8 mouse cellular contexts compared by ENCODE assay signal in genomic region chr4:109978068-109978857, GRCm38 (mm10). TPM values are rescaled to one million over a fixed set of nuclear protein-coding genes. Genes with fewer than 3 reads are reported as not detected.
A peak's percentile ranks its signal among the peaks of the same experiment; 100 is the strongest.
DNase-seq lines count a peak whose midpoint lies in the region; ATAC-seq and TF ChIP-seq lines count a peak whose summit lies in the region.

No protein-coding gene starts in this region.

- intact Hi-C loops in heart, adult 2 months (cut with DNase I) = no loop called here
- intact Hi-C loops in heart, postnatal 36 days (cut with DNase I) = no loop called here

- peaks cover 63% of the 10 kb centered on the region for H3K27me3 ChIP-seq in heart, adult 2 months (ENCODE audit: control insufficient read depth, insufficient read depth, low read length)
- H3K27me3 ChIP-seq in hindbrain, embryonic 12.5 days = peaks cover 96% of the 10 kb centered on the region
- peaks cover 79% of the 10 kb centered on the region for H3K27me3 ChIP-seq in midbrain, embryonic 16.5 days (ENCODE audit: control insufficient read depth, insufficient read depth, low read depth, low read length)

- no peak for TF ChIP-seq POLR2A in heart, adult 2 months (IDR thresholded peaks at IDR 0.05; ENCODE audit: insufficient read depth, low read depth, low read length)
- peak; percentile 64 for TF ChIP-seq POLR2A in brain, embryonic 14.5 days (IDR thresholded peaks at IDR 0.05; ENCODE audit: borderline replicate concordance, extremely low read depth, insufficient read depth, insufficient read length, poor library complexity, severe bottlenecking)

- peak overlapping the region; percentile 63 for H3K4me2 ChIP-seq in hindbrain, embryonic 12.5 days (replicated peaks)
- H3K4me2 ChIP-seq in midbrain, embryonic 16.5 days (ENCODE audit: low read length) = peak overlapping the region; percentile 42

- no peaks in the 10 kb centered on the region; the same call in 1 of the 2 replicates for H3K4me1 ChIP-seq in heart, adult 2 months (ENCODE audit: control insufficient read depth, insufficient read depth, low read length)
- H3K4me1 ChIP-seq in hindbrain, embryonic 12.5 days = peaks cover 38% of the 10 kb centered on the region
- peaks cover 17% of the 10 kb centered on the region for H3K4me1 ChIP-seq in midbrain, embryonic 16.5 days (ENCODE audit: control insufficient read depth, insufficient read depth, low read length)

- 2% methylated on average over 55 of the region's 56 CpGs for WGBS in heart, adult 2 months
- under 1% methylated on average over 56 of the region's 56 CpGs for WGBS in hindbrain, embryonic 12.5 days
- 0% methylated on average over 55 of the region's 56 CpGs for whole genome bisulfite sequencing in midbrain, embryonic 16.5 days

- no peak for TF ChIP-seq EP300 in heart, adult 2 months (IDR thresholded peaks at IDR 0.05; ENCODE audit: insufficient read depth, low read depth, low read length)

- no peak; the same call in 1 of the 2 replicates for ATAC-seq in hindbrain, embryonic 12.5 days (ENCODE audit: low FRiP score)
- peak; percentile 5 for ATAC-seq in midbrain, embryonic 16.5 days
- no peak for ATAC-seq in erythroid progenitor cell, adult 5-6 weeks (replicated peaks; ENCODE audit: low FRiP score, poor library complexity, severe bottlenecking)

- no peaks in the 10 kb centered on the region for H3K79me2 ChIP-seq in heart, adult 2 months (replicated peaks; ENCODE audit: control insufficient read depth, insufficient read depth, low read length)

- no peak overlapping the region for H3K9ac ChIP-seq in heart, adult 2 months (ENCODE audit: low read depth, low read length)
- peak overlapping the region; percentile 50; the same call in 1 of the 2 replicates for H3K9ac ChIP-seq in hindbrain, embryonic 12.5 days
- H3K9ac ChIP-seq in midbrain, embryonic 16.5 days (ENCODE audit: low read depth, low read length) = peak overlapping the region; percentile 27; the same call in 1 of the 2 replicates

- H3K4me3 ChIP-seq in heart, adult 2 months = peak overlapping the region; percentile 38
- peak overlapping the region; percentile 40 for H3K4me3 ChIP-seq in hindbrain, embryonic 12.5 days
- peak overlapping the region; percentile 28 for H3K4me3 ChIP-seq in midbrain, embryonic 16.5 days (ENCODE audit: low read depth, low read length)

- no peak for DNase-seq in heart, adult 2 months
- no peak for DNase-seq in heart, postnatal 36 days
- peak; percentile 70 for DNase-seq in brain, embryonic 14.5 days (ENCODE audit: low read depth)
- no peak for DNase-seq in left cerebral cortex, adult 18-20 months (ENCODE audit: low spot score in 2 of 2)
- DNase-seq in left cerebral cortex, adult 9 months (ENCODE audit: low spot score in 2 of 2) = no peak

- H3K36me3 ChIP-seq in heart, adult 2 months (ENCODE audit: control insufficient read depth, insufficient read depth, low read length) = no peaks in the 10 kb centered on the region
- H3K36me3 ChIP-seq in hindbrain, embryonic 12.5 days = no peaks in the 10 kb centered on the region
- H3K36me3 ChIP-seq in midbrain, embryonic 16.5 days (ENCODE audit: control insufficient read depth, insufficient read depth, low read length) = no peaks in the 10 kb centered on the region

- no peak for TF ChIP-seq CTCF in heart, adult 2 months (IDR thresholded peaks at IDR 0.05)
- no peak for TF ChIP-seq CTCF in brain, embryonic 14.5 days (IDR thresholded peaks at IDR 0.05; ENCODE audit: borderline replicate concordance, extremely low read depth, insufficient read depth, insufficient read length)

- no peak overlapping the region for H3K27ac ChIP-seq in heart, adult 2 months
- no peak overlapping the region for H3K27ac ChIP-seq in hindbrain, embryonic 12.5 days
- H3K27ac ChIP-seq in midbrain, embryonic 16.5 days (ENCODE audit: low read length) = no peak overlapping the region; the same call in 1 of the 2 replicates

- H3K9me3 ChIP-seq in hindbrain, embryonic 12.5 days (replicated peaks) = no peaks in the 10 kb centered on the region
- H3K9me3 ChIP-seq in midbrain, embryonic 16.5 days (replicated peaks; ENCODE audit: control insufficient read depth, low read length, poor library complexity, severe bottlenecking) = no peaks in the 10 kb centered on the region

RNA-seq across cellular contexts. Expression of gene Dmrta2, which starts 0.4 kb away (rescaled TPM):
- under 1 TPM in 1 of 2 experiments, not detected in 1; 0.09 TPM for total RNA-seq in heart, adult 2 months (2021)
- polyA plus RNA-seq in heart, adult 2 months (2012; rRNA removed) = 0.04 TPM in 1 of 2 replicates, not detected in the other
- total RNA-seq in heart, postnatal 36 days (2021) = under 1 TPM; 0.08 to 0.16 TPM
- 8.2 and 22.2 TPM in 2 replicates for polyA plus RNA-seq in brain, embryonic 14.5 days (2012; rRNA removed)
- polyA plus RNA-seq in hindbrain, embryonic 12.5 days (2016; fragmentation: Nextera tagmentation; extraction: Ambion mirVana) = 0.20 and 0.21 TPM in 2 replicates
- 0.44 and 0.67 TPM in 2 replicates for polyA plus RNA-seq in midbrain, embryonic 16.5 days (2015; fragmentation: Nextera tagmentation; extraction: Ambion mirVana)
- 1 to 10 TPM; 2.1 to 2.6 TPM for total RNA-seq in left cerebral cortex, adult 18-20 months (2021)
- not detected in 2 replicates for total RNA-seq in erythroid progenitor cell, adult 5-6 weeks (2015; ENCODE audit: low replicate concordance)
- 0.51 TPM in 1 of 2 replicates, not detected in the other for total RNA-seq in erythroid progenitor cell, adult 5-6 weeks (2017; ENCODE audit: low replicate concordance)
